Mouse (Mus musculus) cortical plate, adult 2 months (tissue): ENCODE measurements around the gene Dmpk.

ENCODE experiments used
- CTCF ChIP-seq: fragments of 200-500 bp; IDR thresholded peaks from 2 replicates; pipeline ENCODE4 v1.5.1; 2011; ENCODE audit warnings: mild to moderate bottlenecking, control low read depth, low read length; ENCODE audit not compliant: insufficient read depth; ENCODE audit errors: extremely low read depth
- POLR2A ChIP-seq: fragments of 200-500 bp; IDR thresholded peaks from 2 replicates; pipeline ENCODE4 v1.6.1; 2011; ENCODE audit warnings: mild to moderate bottlenecking, low read length, control low read depth; ENCODE audit not compliant: insufficient read depth; ENCODE audit errors: extremely low read depth

- TF ChIP-seq CTCF (no peak), POLR2A (no peak)
Observed at GRCm38 (mm10) chr7:19083701-19084100, at the start of gene Dmpk.
